Mouse (Mus musculus): ENCODE results near the gene Fyttd1. TPM values are rescaled to one million over a fixed set of nuclear protein-coding genes. Genes with fewer than 3 reads are reported as not detected.
"Not testable (repeated sequence)": the region's sequence is repeated elsewhere in the genome, so short reads cannot be mapped to it uniquely, and the experiment has no call there.

The Fyttd1 gene
- total RNA-seq, 1 experiment from 2014 or later: 78.8 TPM

GRCm38 (mm10) chr16:32935088-32935487 is 57.8 kb downstream of the Fyttd1 start:
- no peak for ATAC-seq (replicated peaks; ENCODE audit: insufficient number of reproducible peaks, low FRiP score, low TSS enrichment, poor library complexity, severe bottlenecking)

GRCm38 (mm10) chr16:32937358-32937757 is 60.1 kb downstream of the Fyttd1 start:
- ATAC-seq (replicated peaks; ENCODE audit: insufficient number of reproducible peaks, low FRiP score, low TSS enrichment, poor library complexity, severe bottlenecking): no peak

GRCm38 (mm10) chr16:32939301-32939700 is 62.0 kb downstream of the Fyttd1 start:
- ATAC-seq (replicated peaks; ENCODE audit: insufficient number of reproducible peaks, low FRiP score, low TSS enrichment, poor library complexity, severe bottlenecking): not testable (repeated sequence)

GRCm38 (mm10) chr16:32939716-32940115 is 62.4 kb downstream of the Fyttd1 start:
- ATAC-seq (replicated peaks; ENCODE audit: insufficient number of reproducible peaks, low FRiP score, low TSS enrichment, poor library complexity, severe bottlenecking): not testable (repeated sequence)

GRCm38 (mm10) chr16:32941226-32941625 is 63.9 kb downstream of the Fyttd1 start:
- not testable (repeated sequence) for ATAC-seq (replicated peaks; ENCODE audit: insufficient number of reproducible peaks, low FRiP score, low TSS enrichment, poor library complexity, severe bottlenecking)

GRCm38 (mm10) chr16:32942694-32943093 is 65.4 kb downstream of the Fyttd1 start:
- ATAC-seq (replicated peaks; ENCODE audit: insufficient number of reproducible peaks, low FRiP score, low TSS enrichment, poor library complexity, severe bottlenecking): no peak

- ATAC-seq (replicated peaks; ENCODE audit: insufficient number of reproducible peaks, low FRiP score, low TSS enrichment, poor library complexity, severe bottlenecking): no peak
These were observed 68.1 kb downstream of the Fyttd1 start for GRCm38 (mm10) chr16:32945379-32945778.

- ATAC-seq (replicated peaks; ENCODE audit: insufficient number of reproducible peaks, low FRiP score, low TSS enrichment, poor library complexity, severe bottlenecking): no peak
These were observed 70.7 kb downstream of the Fyttd1 start for GRCm38 (mm10) chr16:32948016-32948415.

- ATAC-seq (replicated peaks; ENCODE audit: insufficient number of reproducible peaks, low FRiP score, low TSS enrichment, poor library complexity, severe bottlenecking): no peak
These were observed 71.4 kb downstream of the Fyttd1 start for GRCm38 (mm10) chr16:32948656-32949055.

- ATAC-seq (replicated peaks; ENCODE audit: insufficient number of reproducible peaks, low FRiP score, low TSS enrichment, poor library complexity, severe bottlenecking): no peak
These were observed 72.0 kb downstream of the Fyttd1 start for GRCm38 (mm10) chr16:32949281-32949680.

- ATAC-seq (replicated peaks; ENCODE audit: insufficient number of reproducible peaks, low FRiP score, low TSS enrichment, poor library complexity, severe bottlenecking): no peak
These were observed 73.8 kb downstream of the Fyttd1 start for GRCm38 (mm10) chr16:32951074-32951473.

- no peak for ATAC-seq (replicated peaks; ENCODE audit: insufficient number of reproducible peaks, low FRiP score, low TSS enrichment, poor library complexity, severe bottlenecking)
These were observed 76.5 kb downstream of the Fyttd1 start for GRCm38 (mm10) chr16:32953806-32954205.

- no peak for ATAC-seq (replicated peaks; ENCODE audit: insufficient number of reproducible peaks, low FRiP score, low TSS enrichment, poor library complexity, severe bottlenecking)
These were observed 77.0 kb downstream of the Fyttd1 start for GRCm38 (mm10) chr16:32954304-32954703.

GRCm38 (mm10) chr16:32956889-32957288 is 79.6 kb downstream of the Fyttd1 start:
- no peak for ATAC-seq (replicated peaks; ENCODE audit: insufficient number of reproducible peaks, low FRiP score, low TSS enrichment, poor library complexity, severe bottlenecking)

Other genes with a start within 250 kb of the Fyttd1 start
- 16.2 to 63.7 TPM (median 26.3 TPM) in 3 replicates for gene Tnk2, start 233.6 kb upstream of the Fyttd1 start, total RNA-seq (2017)
- not detected in 3 replicates for gene Muc4, start 141.6 kb upstream of the Fyttd1 start, total RNA-seq (2017)
- gene Muc20, start 80.1 kb upstream of the Fyttd1 start, total RNA-seq (2017): 0.19 TPM in 1 of 3 replicates, not detected in the others
- not detected in 3 replicates for gene Smbd1, start 67.0 kb upstream of the Fyttd1 start, total RNA-seq (2017)
- gene Rubcn, start 266 bp downstream of the Fyttd1 start, total RNA-seq (2017): 12.4 to 41.8 TPM (median 31.2 TPM) in 3 replicates
- 37.4 to 67.8 TPM (median 44.9 TPM) in 3 replicates for gene Lrch3, start 36.6 kb downstream of the Fyttd1 start, total RNA-seq (2017)
- gene Iqcg, start 178.7 kb downstream of the Fyttd1 start, total RNA-seq (2017): 0.78 to 0.96 TPM (median 0.86 TPM) in 3 replicates
- gene Rpl35a, start 179.0 kb downstream of the Fyttd1 start, total RNA-seq (2017): 1,318 to 2,339 TPM (median 2,031 TPM) in 3 replicates
- gene Lmln, start 185.0 kb downstream of the Fyttd1 start, total RNA-seq (2017): 0.21 to 0.57 TPM (median 0.39 TPM) in 3 replicates

All from monocyte, adult 5-6 weeks (primary cell).